9 mouse cellular contexts compared by ENCODE assay signal in genomic region chr8:56615005-56615404, GRCm38 (mm10).
DNase-seq lines count a peak whose midpoint lies in the region; ATAC-seq and TF ChIP-seq lines count a peak whose summit lies in the region.
"Had no signal": no experiment of that assay in that cellular context is flagged by ENCODE, and none has a peak within 500 bp of the region (broad histone marks: within the 10 kb centered on the region; RNA-seq: fewer than 3 reads in every experiment).

No protein-coding gene starts in this region.

- TF ChIP-seq EP300 in heart, postnatal 0 days (IDR thresholded peaks at IDR 0.05; ENCODE audit: low read depth), result no peak

- no peak; the same call in 1 of the 2 replicates for ATAC-seq in heart, postnatal 0 days (ENCODE audit: insufficient read depth, low read depth)
- no peak for ATAC-seq in heart, embryonic 11.5 days (replicated peaks; ENCODE audit: insufficient number of reproducible peaks, low FRiP score, low TSS enrichment)

- no peaks in the 10 kb centered on the region for H3K36me3 ChIP-seq in heart, postnatal 0 days (replicated peaks; ENCODE audit: control insufficient read depth, insufficient read depth, low read length)
- no peaks in the 10 kb centered on the region for H3K36me3 ChIP-seq in heart, embryonic 11.5 days (ENCODE audit: control insufficient read depth, insufficient read depth, low read length)

- H3K9me3 ChIP-seq in heart, postnatal 0 days (replicated peaks; ENCODE audit: control insufficient read depth, low read length), result no peaks in the 10 kb centered on the region
- H3K9me3 ChIP-seq in heart, embryonic 11.5 days (replicated peaks; ENCODE audit: control insufficient read depth, low read length), result no peaks in the 10 kb centered on the region

- 16% methylated on average over 5 of the region's 5 CpGs for WGBS in heart, postnatal 0 days
- 17% methylated on average over 5 of the region's 5 CpGs for WGBS in heart, embryonic 11.5 days (ENCODE audit: insufficient replicate concordance)

- peak; percentile 57 for DNase-seq in heart, postnatal 0 days (ENCODE audit: low spot score)
- peak; percentile 22 for DNase-seq in T-cell, adult 2 months (ENCODE audit: low spot score)
- DNase-seq in cerebellum, postnatal 36 days, result peak; percentile 26 to 65
- peak; percentile 73 for DNase-seq in heart, postnatal 4 days
- DNase-seq in layer of hippocampus, adult 18-20 months (ENCODE audit: low spot score in 2 of 2), result peak; percentile 59 to 88
- DNase-seq in lung, postnatal 4 days, result peak; percentile 32 to 54
- peak; percentile 46 for DNase-seq in right cerebral cortex, postnatal 4 days

- H3K27ac ChIP-seq in heart, postnatal 0 days (ENCODE audit: low read depth), result no peak overlapping the region
- H3K27ac ChIP-seq in heart, embryonic 11.5 days (ENCODE audit: low read depth, low read length), result no peak overlapping the region
- H3K27ac ChIP-seq: macrophage had no signal

- peak; percentile 83 for TF ChIP-seq CTCF in heart, postnatal 0 days (IDR thresholded peaks at IDR 0.05; ENCODE audit: low read depth)

- H3K4me3 ChIP-seq in heart, postnatal 0 days (ENCODE audit: low read depth, low read length), result no peak overlapping the region
- H3K4me3 ChIP-seq in heart, embryonic 11.5 days (ENCODE audit: low read depth, low read length), result no peak overlapping the region

- H3K4me1 ChIP-seq in heart, postnatal 0 days (ENCODE audit: control insufficient read depth, insufficient read depth), result peaks cover 4% of the 10 kb centered on the region; the same call in 1 of the 2 replicates
- peaks cover 14% of the 10 kb centered on the region for H3K4me1 ChIP-seq in heart, embryonic 11.5 days (ENCODE audit: control insufficient read depth, insufficient read depth, low read length)

- H3K27me3 ChIP-seq in heart, postnatal 0 days (ENCODE audit: control insufficient read depth, insufficient read depth, low read length), result no peaks in the 10 kb centered on the region
- no peaks in the 10 kb centered on the region for H3K27me3 ChIP-seq in heart, embryonic 11.5 days (ENCODE audit: control insufficient read depth, insufficient read depth, low read length)

- H3K9ac ChIP-seq in heart, postnatal 0 days (replicated peaks; ENCODE audit: low read depth, low read length), result no peak overlapping the region
- no peak overlapping the region for H3K9ac ChIP-seq in heart, embryonic 11.5 days (ENCODE audit: low read depth, low read length)

- no peak overlapping the region for H3K4me2 ChIP-seq in heart, postnatal 0 days (ENCODE audit: low read depth, low read length)
- no peak overlapping the region for H3K4me2 ChIP-seq in heart, embryonic 11.5 days

Comparison
In these comparisons a context has a peak if more than half of its experiments do, and no peak if none do; other contexts are left out.
1. DNase-seq: peak in every context shown above with its lines; median percentile 74 in layer of hippocampus, adult 18-20 months; 73 in heart, postnatal 4 days; 57 in heart, postnatal 0 days; 46 in right cerebral cortex, postnatal 4 days; 46 in cerebellum, postnatal 36 days; 43 in lung, postnatal 4 days; 22 in T-cell, adult 2 months.